Mouse (Mus musculus) forebrain, embryonic 11.5 days (tissue): Measurements from ENCODE around the gene Ldha. TPM values are rescaled to one million over a fixed set of nuclear protein-coding genes. Genes with fewer than 3 reads are reported as not detected.
A peak's percentile ranks its signal among the peaks of the same experiment; 100 is the strongest.

ENCODE experiments used
- ATAC-seq: fragments of 200-750 bp; cut with Nextera tagmentation; replicated peaks from 2 replicates; pipeline ENCODE4 v1.8.0; 2017; ENCODE audit warnings: moderate TSS enrichment; ENCODE audit not compliant: low FRiP score
- DNase-seq: peaks from one replicate; pipeline ENCODE4 v3.0.0-alpha.2; 2017; ENCODE audit warnings: low spot score
- H3K27ac ChIP-seq: fragments of 300-500 bp; sonication (generic); 2 replicates; pipeline ENCODE4 v1.5.1; 2014; ENCODE audit warnings: low read depth, low read length
- H3K27me3 ChIP-seq: fragments of 300-500 bp; sonication (generic); 2 replicates; pipeline ENCODE4 v1.6.1; 2014; ENCODE audit warnings: mild to moderate bottlenecking, low read length, mixed read lengths; ENCODE audit not compliant: control insufficient read depth, insufficient read depth
- H3K36me3 ChIP-seq: fragments of 300-500 bp; sonication (generic); 2 replicates; pipeline ENCODE4 v1.6.1; 2014; ENCODE audit warnings: mild to moderate bottlenecking, low read length, moderate library complexity, mixed read lengths; ENCODE audit not compliant: control insufficient read depth, insufficient read depth
- H3K4me1 ChIP-seq: fragments of 300-500 bp; sonication (generic); replicated peaks from 2 replicates; pipeline ENCODE4 v1.6.1; 2014; ENCODE audit warnings: low read length, mixed read lengths; ENCODE audit not compliant: control insufficient read depth, insufficient read depth
- H3K4me2 ChIP-seq: fragments of 300-500 bp; sonication (generic); 2 replicates; pipeline ENCODE4 v1.6.1; 2014; ENCODE audit warnings: low read depth, mild to moderate bottlenecking, low read length, moderate library complexity, mixed read lengths; ENCODE audit not compliant: severe bottlenecking
- H3K4me3 ChIP-seq: fragments of 300-500 bp; sonication (generic); 2 replicates; pipeline ENCODE4 v1.5.1; 2014; ENCODE audit warnings: low read depth, low read length
- H3K9ac ChIP-seq: fragments of 300-500 bp; sonication (generic); 2 replicates; pipeline ENCODE4 v1.6.1; 2014; ENCODE audit warnings: low read length
- H3K9me3 ChIP-seq: fragments of 300-500 bp; sonication (generic); 2 replicates; pipeline ENCODE4 v1.6.1; 2016; ENCODE audit warnings: low read length, mixed read lengths; ENCODE audit not compliant: control insufficient read depth
- WGBS: fragments of 180-500 bp; shearing (Covaris S2); extraction: QIAGEN DNeasy Blood & Tissue Kit; methylation state at CpG from one replicate; pipeline ENCODE4 v1.1.7; 2014; 5-methylcytosine and 5-hydroxymethylcytosine counted together
- polyA plus RNA-seq: library from polyadenylated mRNA; unstranded; fragments of >200 nt; fragmentation: Nextera tagmentation; extraction: Ambion mirVana; gene quantifications from 2 replicates; pipeline ENCODE4 v1.2.1, GENCODE M21; 2014

Gene Ldha
- polyA plus RNA-seq, 1 experiment from 2014 or later: 2,020 TPM

DNA sequence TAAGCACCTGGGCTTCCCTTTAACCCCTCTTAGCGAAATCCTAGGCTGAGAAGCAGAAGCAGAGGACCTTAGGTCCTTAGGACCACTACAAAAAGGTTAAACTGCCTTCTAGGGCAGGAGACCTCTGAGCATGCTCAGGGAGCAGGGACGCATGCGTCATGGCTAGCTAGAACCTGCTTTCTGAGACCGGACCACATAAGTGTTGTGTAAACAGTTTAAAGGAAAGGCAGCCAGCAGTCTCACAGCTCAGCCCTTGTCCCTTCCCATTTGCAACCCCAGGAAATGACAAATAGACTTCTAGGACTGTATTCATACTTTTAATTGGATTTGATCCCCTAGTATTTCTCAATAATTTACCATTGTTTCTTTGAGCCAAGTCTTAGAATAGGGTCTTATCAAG, 949 bp upstream of the Ldha start:
- Histone ChIP-seq H3K4me2 (no peak overlapping the region), H3K4me1 (peaks cover 8% of the 10 kb centered on the region; the same call in 1 of the 2 replicates), H3K27me3 (no peaks in the 10 kb centered on the region), H3K4me3 (no peak overlapping the region), H3K36me3 (no peaks in the 10 kb centered on the region), H3K9me3 (no peaks in the 10 kb centered on the region), H3K27ac (no peak overlapping the region), H3K9ac (no peak overlapping the region)
- DNase-seq (no peak), ATAC-seq (no peak)
- WGBS: 48% methylated on average over 4 of the region's 4 CpGs

DNA sequence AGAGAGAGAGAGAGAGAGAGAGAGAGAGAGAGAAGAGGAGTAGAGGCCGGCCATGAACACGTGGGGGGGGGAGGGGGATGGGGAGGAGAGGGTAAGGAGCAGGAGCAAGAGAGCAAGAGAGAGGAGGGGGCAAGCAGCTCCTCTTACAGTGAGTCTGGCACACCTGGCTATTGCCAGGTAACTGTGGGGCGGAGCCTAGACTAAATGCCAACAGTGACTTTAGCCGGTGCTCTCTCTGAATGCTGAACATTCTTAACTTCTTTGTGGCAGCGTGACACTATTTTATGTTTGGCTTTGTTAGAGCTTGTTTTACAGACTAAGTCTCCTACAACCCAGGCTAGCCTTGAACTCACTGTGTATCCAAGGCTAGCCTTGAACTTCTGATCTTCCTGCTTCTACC, 1.0 kb downstream of the Ldha start:
- DNase-seq (no peak), ATAC-seq (no peak)
- Histone ChIP-seq H3K9ac (no peak overlapping the region), H3K36me3 (no peaks in the 10 kb centered on the region), H3K4me1 (peaks cover 12% of the 10 kb centered on the region; the same call in 1 of the 2 replicates), H3K27me3 (no peaks in the 10 kb centered on the region), H3K27ac (no peak overlapping the region), H3K9me3 (no peaks in the 10 kb centered on the region), H3K4me3 (no peak overlapping the region), H3K4me2 (no peak overlapping the region)
- WGBS: 29% methylated on average over 5 of the region's 5 CpGs

DNA sequence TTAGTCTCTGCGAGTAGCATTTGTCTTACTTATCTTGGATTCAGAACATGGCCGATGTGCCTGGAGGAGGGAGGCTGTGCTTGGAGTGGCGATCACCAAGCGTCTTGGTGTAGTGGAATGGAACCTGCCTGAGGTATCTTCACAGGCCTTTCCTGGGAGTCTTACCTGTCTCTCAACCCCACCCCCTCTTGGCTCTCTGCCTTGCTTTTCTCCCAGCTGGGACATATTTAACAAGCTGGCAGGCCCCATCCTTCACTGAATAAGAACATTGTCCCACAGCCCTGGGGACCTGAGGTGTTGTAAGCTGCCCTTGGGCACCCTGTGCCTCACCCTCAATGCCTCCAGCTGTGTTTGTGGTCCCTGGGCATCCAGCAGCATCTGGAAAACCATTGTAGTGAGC, 2.3 kb downstream of the Ldha start:
- Histone ChIP-seq H3K27ac (no peak overlapping the region), H3K9ac (no peak overlapping the region), H3K4me1 (peaks cover 11% of the 10 kb centered on the region; the same call in 1 of the 2 replicates), H3K36me3 (no peaks in the 10 kb centered on the region; the same call in 1 of the 2 replicates), H3K4me3 (no peak overlapping the region), H3K9me3 (no peaks in the 10 kb centered on the region), H3K27me3 (no peaks in the 10 kb centered on the region), H3K4me2 (no peak overlapping the region)
- WGBS: 89% methylated on average over 4 of the region's 4 CpGs
- no peak for DNase-seq
- no peak for ATAC-seq

DNA sequence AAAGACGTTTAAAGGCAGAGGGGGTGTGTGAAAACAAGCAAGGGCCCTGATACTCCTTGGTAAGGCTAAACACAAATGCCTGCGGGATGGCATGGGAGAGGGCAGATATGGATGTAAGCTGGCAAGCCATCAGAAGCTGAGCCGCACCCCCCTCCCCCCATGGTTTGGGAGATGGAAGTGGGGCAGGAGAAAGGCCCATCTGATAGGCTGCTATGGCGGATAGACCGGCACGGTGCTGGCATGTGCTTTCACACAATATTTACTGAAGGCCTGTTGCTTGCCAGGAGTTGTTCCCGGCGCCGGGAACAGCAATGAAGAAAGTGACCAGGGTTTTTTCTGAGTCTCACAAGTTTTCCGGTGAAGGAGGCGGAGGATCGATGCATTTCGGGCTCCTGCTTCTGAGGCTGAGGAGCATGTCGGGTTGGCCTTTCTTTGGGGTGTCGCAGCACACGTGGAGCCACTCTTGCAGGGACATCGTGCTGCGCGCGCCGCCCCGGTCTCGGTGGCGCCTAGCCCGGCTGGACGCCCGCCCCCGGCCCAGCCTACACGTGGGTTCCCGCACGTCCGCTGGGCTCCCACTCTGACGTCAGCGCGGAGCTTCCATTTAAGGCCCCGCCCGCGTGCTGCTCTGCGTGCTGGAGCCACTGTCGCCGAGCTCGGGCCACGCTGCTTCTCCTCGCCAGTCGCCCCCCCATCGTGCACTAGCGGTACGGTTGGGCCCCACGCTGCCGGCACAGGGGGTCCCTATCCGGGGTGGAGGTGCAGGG, 4.1 kb downstream of the Ldha start:
- Histone ChIP-seq H3K27me3 (no peaks in the 10 kb centered on the region), H3K9ac (peak overlapping the region; percentile 96), H3K9me3 (no peaks in the 10 kb centered on the region), H3K4me3 (peak overlapping the region; percentile 92), H3K27ac (peak overlapping the region; percentile 81), H3K36me3 (peaks cover 8% of the 10 kb centered on the region), H3K4me1 (peaks cover 8% of the 10 kb centered on the region; the same call in 1 of the 2 replicates), H3K4me2 (peak overlapping the region; percentile 83)
- WGBS: under 1% methylated on average over 51 of the region's 51 CpGs
- peak; percentile 90 for ATAC-seq
- DNase-seq: peak; percentile 97

DNA sequence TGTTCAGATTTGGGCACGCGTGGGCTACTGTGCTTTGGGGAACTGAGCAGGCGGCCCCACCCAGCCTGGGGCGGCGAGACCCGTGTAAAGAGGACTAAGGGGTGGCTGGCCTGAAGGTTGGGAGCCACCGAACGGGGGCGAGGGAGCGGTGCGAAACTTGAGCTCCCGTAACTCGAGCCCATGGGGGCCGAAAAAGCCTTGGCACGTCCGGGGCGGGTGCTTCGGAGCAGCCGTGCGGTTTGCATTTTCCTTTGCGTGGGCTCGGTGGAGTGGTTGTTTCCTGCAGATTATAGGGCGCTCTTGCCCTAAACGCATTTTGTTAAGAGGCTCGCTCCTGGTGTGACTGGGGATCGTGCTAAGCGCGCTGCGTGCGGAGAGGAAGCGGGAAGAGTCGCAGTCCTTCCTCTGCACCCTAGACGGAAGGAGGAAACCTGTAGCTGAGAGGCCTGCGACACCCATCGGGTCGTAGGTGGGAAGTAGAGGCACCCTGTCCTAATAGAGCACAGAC, 4.8 kb downstream of the Ldha start:
- Histone ChIP-seq H3K9me3 (no peaks in the 10 kb centered on the region), H3K4me1 (peaks cover 8% of the 10 kb centered on the region; the same call in 1 of the 2 replicates), H3K9ac (peak overlapping the region; percentile 96), H3K27me3 (no peaks in the 10 kb centered on the region), H3K4me3 (peak overlapping the region; percentile 92), H3K4me2 (peak overlapping the region; percentile 83), H3K27ac (peak overlapping the region; percentile 81), H3K36me3 (peaks cover 8% of the 10 kb centered on the region)
- DNase-seq (no peak), ATAC-seq (peak; percentile 4; the same call in 1 of the 2 replicates)
- WGBS: under 1% methylated on average over 35 of the region's 36 CpGs

DNA sequence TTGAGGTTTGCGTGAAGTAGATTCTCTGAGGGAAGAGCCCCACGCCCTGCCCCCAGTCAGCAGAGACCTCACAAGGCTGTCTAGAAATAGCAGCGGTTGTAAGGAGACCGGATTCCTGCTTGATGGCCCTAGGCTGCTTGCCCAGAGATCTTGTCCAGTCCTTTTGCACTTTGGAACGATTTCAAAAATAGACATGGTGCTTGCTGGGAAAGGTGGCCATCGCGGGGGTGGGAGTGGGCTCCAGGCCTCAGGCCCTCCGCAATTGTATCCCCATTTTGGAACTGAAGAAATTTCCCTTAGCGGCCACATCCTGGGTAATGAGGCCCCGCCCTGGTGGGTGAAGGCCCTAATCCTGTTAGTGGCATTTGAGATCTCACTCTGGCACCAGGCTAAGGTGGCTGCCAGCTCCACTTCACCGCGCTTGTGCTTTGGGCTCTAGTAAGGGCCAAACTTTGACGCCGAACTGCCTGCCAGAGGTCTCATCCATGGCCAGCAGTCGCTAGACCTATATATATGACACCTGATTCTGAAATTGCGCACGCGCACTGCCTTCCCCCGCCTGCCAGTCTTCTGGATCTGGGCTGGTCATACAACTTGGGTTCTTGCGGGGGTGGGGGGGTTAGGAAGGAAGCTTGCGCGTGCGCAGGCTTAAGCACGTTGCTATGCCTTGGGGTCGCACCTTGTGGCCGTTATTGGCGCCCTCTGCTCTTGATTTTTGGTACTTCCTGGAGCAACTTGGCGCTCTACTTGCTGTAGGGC, 5.4 kb downstream of the Ldha start:
- Histone ChIP-seq H3K9ac (peak overlapping the region; percentile 96), H3K4me2 (peak overlapping the region; percentile 83), H3K27me3 (no peaks in the 10 kb centered on the region), H3K4me1 (peaks cover 8% of the 10 kb centered on the region; the same call in 1 of the 2 replicates), H3K4me3 (peak overlapping the region; percentile 92), H3K36me3 (peaks cover 8% of the 10 kb centered on the region), H3K27ac (peak overlapping the region; percentile 81), H3K9me3 (no peaks in the 10 kb centered on the region)
- WGBS: 1% methylated on average over 28 of the region's 28 CpGs
- ATAC-seq (peak; percentile 47), DNase-seq (peak; percentile 86)

DNA sequence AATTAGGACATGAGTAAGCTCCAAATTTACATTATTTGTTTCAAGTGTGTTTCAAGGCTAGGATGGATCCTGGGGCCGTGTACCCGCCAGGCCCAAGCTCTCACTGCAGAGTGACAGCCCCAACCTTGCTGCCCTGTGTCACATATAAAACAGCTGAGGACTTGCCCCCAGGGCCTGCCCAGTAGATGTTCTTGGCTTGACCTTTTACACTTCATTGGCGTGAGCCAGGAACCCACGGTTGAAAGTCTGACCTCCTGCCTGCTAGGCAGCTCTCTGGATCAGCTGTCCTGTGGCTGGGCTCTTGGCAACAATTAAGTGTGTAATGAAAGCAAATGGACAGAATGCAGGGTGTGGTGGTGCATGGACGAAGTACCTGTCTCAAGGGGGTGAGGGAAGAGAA, 8.0 kb downstream of the Ldha start:
- Histone ChIP-seq H3K4me3 (no peak overlapping the region), H3K27ac (no peak overlapping the region), H3K27me3 (no peaks in the 10 kb centered on the region), H3K4me1 (peaks cover 8% of the 10 kb centered on the region; the same call in 1 of the 2 replicates), H3K9me3 (no peaks in the 10 kb centered on the region), H3K4me2 (no peak overlapping the region), H3K9ac (no peak overlapping the region), H3K36me3 (peaks cover 14% of the 10 kb centered on the region)
- no peak for ATAC-seq
- no peak for DNase-seq
- WGBS: 81% methylated on average over 5 of the region's 5 CpGs

DNA sequence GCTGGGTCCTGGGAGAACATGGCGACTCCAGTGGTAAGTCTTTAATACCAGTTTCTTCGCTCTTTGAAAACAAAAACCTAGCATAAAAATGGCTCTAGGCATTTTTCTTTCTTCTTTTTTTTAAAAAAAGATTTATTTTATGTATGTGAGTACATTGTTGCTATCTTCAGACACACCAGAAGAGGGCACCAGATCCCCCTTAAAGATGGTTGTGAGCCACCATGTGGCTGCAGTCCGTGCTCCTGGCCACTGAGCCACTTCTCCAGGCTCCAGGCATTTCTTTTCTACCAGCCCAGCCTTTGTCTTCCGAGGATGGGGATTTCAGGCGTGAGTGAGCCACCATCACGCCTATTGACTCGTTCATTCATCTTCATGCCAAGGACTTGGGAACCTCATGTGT, 9.8 kb downstream of the Ldha start:
- Histone ChIP-seq H3K4me1 (peaks cover 4% of the 10 kb centered on the region; the same call in 1 of the 2 replicates), H3K4me3 (no peak overlapping the region), H3K36me3 (peaks cover 17% of the 10 kb centered on the region), H3K27ac (no peak overlapping the region), H3K27me3 (no peaks in the 10 kb centered on the region), H3K9me3 (no peaks in the 10 kb centered on the region), H3K4me2 (no peak overlapping the region), H3K9ac (no peak overlapping the region)
- ATAC-seq (no peak), DNase-seq (no peak)
- WGBS: 61% methylated on average over 7 of the region's 7 CpGs
